Mouse (Mus musculus) kidney, postnatal 0 days (tissue): ENCODE measurements around the gene Htatsf1. TPM values are rescaled to one million over a fixed set of nuclear protein-coding genes. Genes with fewer than 3 reads are reported as not detected.
A peak's percentile ranks its signal among the peaks of the same experiment; 100 is the strongest.

ENCODE experiments used
- ATAC-seq: fragments of 200-750 bp; cut with Nextera tagmentation; replicated peaks from 2 replicates; pipeline ENCODE4 v1.8.0; 2017; ENCODE audit warnings: low read depth, moderate number of reproducible peaks, moderate TSS enrichment, moderate library complexity; ENCODE audit not compliant: low FRiP score
- DNase-seq: peaks from one replicate; pipeline ENCODE4 v3.0.0-alpha.2; 2016; ENCODE audit warnings: low spot score
- H3K27ac ChIP-seq: fragments of 300-500 bp; sonication (generic); 2 replicates; pipeline ENCODE4 v1.5.1; 2014; ENCODE audit warnings: mild to moderate bottlenecking
- H3K27me3 ChIP-seq: fragments of 300-500 bp; sonication (generic); 2 replicates; pipeline ENCODE4 v1.6.1; 2014; ENCODE audit warnings: low read length, mixed read lengths; ENCODE audit not compliant: insufficient read depth
- H3K36me3 ChIP-seq: fragments of 300-500 bp; sonication (generic); 2 replicates; pipeline ENCODE4 v1.6.1; 2014; ENCODE audit warnings: low read length, mixed read lengths; ENCODE audit not compliant: insufficient read depth
- H3K4me1 ChIP-seq: fragments of 300-500 bp; sonication (generic); replicated peaks from 2 replicates; pipeline ENCODE4 v1.6.1; 2014; ENCODE audit warnings: antibody characterized with exemption, low read length, mixed read lengths; ENCODE audit not compliant: insufficient read depth
- H3K4me2 ChIP-seq: fragments of 300-500 bp; sonication (generic); 2 replicates; pipeline ENCODE4 v1.6.1; 2014; ENCODE audit warnings: mild to moderate bottlenecking, low read length, moderate library complexity, mixed read lengths
- H3K4me3 ChIP-seq: fragments of 300-500 bp; sonication (generic); replicated peaks from 2 replicates; pipeline ENCODE4 v1.5.1; 2014; ENCODE audit warnings: low read depth, low read length
- H3K9ac ChIP-seq: fragments of 300-500 bp; sonication (generic); 2 replicates; pipeline ENCODE4 v1.6.1; 2014; ENCODE audit warnings: low read depth, low read length
- H3K9me3 ChIP-seq: fragments of 300-500 bp; sonication (generic); replicated peaks from 2 replicates; pipeline ENCODE4 v1.6.1; 2016; ENCODE audit warnings: low read length, inconsistent platforms, mixed read lengths
- CTCF ChIP-seq: IDR thresholded peaks from 2 replicates; pipeline ENCODE4 v1.5.1; 2016; ENCODE audit warnings: antibody characterized with exemption, low read depth, mild to moderate bottlenecking, moderate library complexity
- WGBS: fragments of 180-500 bp; shearing (Covaris S2); extraction: QIAGEN DNeasy Blood & Tissue Kit; methylation state at CpG from one replicate; pipeline ENCODE4 v1.1.7; 2014; 5-methylcytosine and 5-hydroxymethylcytosine counted together
- polyA plus RNA-seq: library from polyadenylated mRNA; unstranded; fragments of >200 nt; fragmentation: Nextera tagmentation; extraction: Ambion mirVana; gene quantifications from 2 replicates; pipeline ENCODE4 v1.2.1, GENCODE M21; 2015

The Htatsf1 gene
- polyA plus RNA-seq = 66.8 and 71.2 TPM in 2 replicates

DNA sequence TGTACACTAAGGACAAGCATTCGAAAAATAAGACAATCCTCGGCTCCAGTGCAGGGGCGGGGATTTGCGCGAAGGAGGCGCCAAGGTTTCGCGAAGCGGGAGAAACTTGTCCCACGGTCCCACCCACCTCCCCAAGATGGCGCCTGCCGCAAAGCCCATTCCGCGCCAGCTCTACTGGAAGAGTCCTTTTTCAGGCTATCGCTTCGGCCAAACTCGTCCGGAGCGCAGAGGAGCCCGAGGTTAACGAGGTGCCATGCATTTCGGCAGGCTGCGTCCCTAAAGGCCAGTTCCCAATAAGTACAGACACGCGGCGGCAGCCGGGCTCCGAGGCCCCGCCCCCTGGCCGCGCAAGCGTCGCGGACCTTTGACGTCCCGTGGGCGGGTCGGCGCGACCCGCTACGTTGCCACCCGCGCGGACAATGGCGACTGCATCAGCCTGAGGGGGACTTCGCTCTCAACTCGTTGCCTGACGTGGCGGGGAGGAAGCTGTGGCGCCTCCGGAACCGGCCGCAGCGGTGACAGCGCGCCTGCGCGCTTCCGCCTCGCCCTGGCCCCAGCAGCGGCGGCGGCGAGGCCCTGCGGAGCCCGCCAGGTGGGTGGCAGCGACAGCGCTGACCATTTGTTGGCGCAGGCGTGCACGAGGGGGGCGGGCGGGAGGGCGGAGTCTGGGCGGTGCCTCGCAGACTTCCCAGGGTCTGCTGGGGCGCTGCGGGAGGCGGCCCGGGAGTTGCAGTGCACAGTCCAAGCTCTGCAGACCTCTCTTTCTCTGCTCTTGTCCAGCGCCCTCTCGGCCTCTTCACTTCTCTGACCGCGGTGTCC, at the start of gene Htatsf1:
Gene Htatsf1, plus strand, starts transcription at position 410 of the 819 bp plus-strand sequence.
- WGBS = 30% methylated on average over 84 of the region's 85 CpGs

GRCm38 (mm10) chrX:57012891-57013290, 40.5 kb upstream of the Htatsf1 start:
- H3K4me2 ChIP-seq = no peak overlapping the region
- no peaks in the 10 kb centered on the region for H3K27me3 ChIP-seq
- H3K9ac ChIP-seq = no peak overlapping the region
- DNase-seq (no peak), ATAC-seq (no peak)
- H3K27ac ChIP-seq = no peak overlapping the region
- no peaks in the 10 kb centered on the region for H3K36me3 ChIP-seq
- H3K4me3 ChIP-seq = no peak overlapping the region
- no peaks in the 10 kb centered on the region for H3K9me3 ChIP-seq
- H3K4me1 ChIP-seq = no peaks in the 10 kb centered on the region
- no peak for TF ChIP-seq CTCF
- WGBS = 72% methylated on average over 2 of the region's 2 CpGs

More for the DNA sequence above, at the start of gene Htatsf1:
- Histone ChIP-seq H3K36me3 (0 out of 2 replicates have a peak, but pooled peaks cover 8% of the 10 kb centered on the region), H3K4me2 (peak within 1 kb of the TSS; percentile 52), H3K4me1 (no peaks in the 10 kb centered on the region), H3K9me3 (no peaks in the 10 kb centered on the region), H3K4me3 (peak within 1 kb of the TSS; percentile 55), H3K9ac (peak within 1 kb of the TSS; percentile 67), H3K27me3 (no peaks in the 10 kb centered on the region), H3K27ac (peak within 1 kb of the TSS; percentile 95)
- ATAC-seq = peak; percentile 97
- no peak; the same call in 1 of the 2 replicates for TF ChIP-seq CTCF
- DNase-seq = peak; percentile 74

DNA sequence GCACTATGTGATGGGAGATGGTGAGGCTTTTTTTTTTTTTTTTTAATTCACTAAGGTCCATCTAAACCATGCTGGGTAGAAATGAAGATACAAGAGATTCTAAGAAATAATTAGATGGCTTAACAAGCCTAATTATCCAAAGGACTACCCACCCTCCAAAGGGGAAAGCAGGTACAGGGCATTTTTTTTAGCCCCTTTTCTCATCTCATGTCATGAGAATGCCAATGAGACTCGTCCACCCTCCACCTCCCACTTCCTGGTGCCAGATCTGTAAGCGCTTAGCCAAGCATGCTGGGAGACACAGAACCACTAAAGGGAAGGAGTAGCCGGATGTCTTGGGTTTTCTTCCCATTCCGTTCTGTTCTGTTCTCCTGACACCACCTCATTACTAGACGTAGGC, 10.6 kb upstream of the Htatsf1 start, which contains the start of gene Brs3:
Gene Brs3, plus strand, starts transcription at position 301 of the 400 bp plus-strand sequence.
- Histone ChIP-seq H3K4me2 (no peak within 1 kb of the TSS), H3K36me3 (no peaks in the 10 kb centered on the region), H3K27ac (no peak within 1 kb of the TSS), H3K4me1 (no peaks in the 10 kb centered on the region), H3K27me3 (no peaks in the 10 kb centered on the region), H3K9ac (no peak within 1 kb of the TSS), H3K9me3 (no peaks in the 10 kb centered on the region), H3K4me3 (no peak within 1 kb of the TSS)
- no peak for TF ChIP-seq CTCF
- no peak for DNase-seq
- 74% methylated on average over 5 of the region's 5 CpGs for WGBS
- no peak for ATAC-seq

- TF ChIP-seq CTCF = no peak
- H3K27ac ChIP-seq = no peak overlapping the region
- H3K4me2 ChIP-seq = no peak overlapping the region
- H3K36me3 ChIP-seq = no peaks in the 10 kb centered on the region
- no peak overlapping the region for H3K4me3 ChIP-seq
- no peaks in the 10 kb centered on the region for H3K9me3 ChIP-seq
- ATAC-seq (no peak), DNase-seq (no peak)
- no peaks in the 10 kb centered on the region for H3K4me1 ChIP-seq
- WGBS = 76% methylated on average over 6 of the region's 6 CpGs
- H3K9ac ChIP-seq = no peak overlapping the region
- H3K27me3 ChIP-seq = no peaks in the 10 kb centered on the region
Observed at GRCm38 (mm10) chrX:57043869-57044268, 9.5 kb upstream of the Htatsf1 start.

GRCm38 (mm10) chrX:57052848-57053173, 572 bp upstream of the Htatsf1 start:
- Histone ChIP-seq H3K4me2 (peak overlapping the region; percentile 52), H3K36me3 (0 out of 2 replicates have a peak, but pooled peaks cover 8% of the 10 kb centered on the region), H3K9me3 (no peaks in the 10 kb centered on the region), H3K27me3 (no peaks in the 10 kb centered on the region), H3K9ac (peak overlapping the region; percentile 67), H3K27ac (peak overlapping the region; percentile 95; the same call in 1 of the 2 replicates), H3K4me3 (peak overlapping the region; percentile 55), H3K4me1 (no peaks in the 10 kb centered on the region)
- WGBS = 22% methylated on average over 4 of the region's 4 CpGs
- TF ChIP-seq CTCF = peak; percentile 12; the same call in 1 of the 2 replicates
- DNase-seq (no peak), ATAC-seq (no peak; the same call in 1 of the 2 replicates)

- no peak for TF ChIP-seq CTCF
- Histone ChIP-seq H3K4me1 (no peaks in the 10 kb centered on the region), H3K4me2 (peak overlapping the region; percentile 52), H3K9ac (peak overlapping the region; percentile 67), H3K27ac (0 out of 2 replicates have a peak overlapping the region, but pooled peaks have one; percentile 42), H3K36me3 (0 out of 2 replicates have a peak, but pooled peaks cover 8% of the 10 kb centered on the region), H3K27me3 (no peaks in the 10 kb centered on the region), H3K9me3 (no peaks in the 10 kb centered on the region), H3K4me3 (peak overlapping the region; percentile 55)
- WGBS = 44% methylated on average over 11 of the region's 11 CpGs
- ATAC-seq (no peak), DNase-seq (peak; percentile 1)
Observed at GRCm38 (mm10) chrX:57053993-57054385, 606 bp downstream of the Htatsf1 start.
